25 mouse cellular contexts compared by ENCODE assay signal in the genomic region with DNA sequence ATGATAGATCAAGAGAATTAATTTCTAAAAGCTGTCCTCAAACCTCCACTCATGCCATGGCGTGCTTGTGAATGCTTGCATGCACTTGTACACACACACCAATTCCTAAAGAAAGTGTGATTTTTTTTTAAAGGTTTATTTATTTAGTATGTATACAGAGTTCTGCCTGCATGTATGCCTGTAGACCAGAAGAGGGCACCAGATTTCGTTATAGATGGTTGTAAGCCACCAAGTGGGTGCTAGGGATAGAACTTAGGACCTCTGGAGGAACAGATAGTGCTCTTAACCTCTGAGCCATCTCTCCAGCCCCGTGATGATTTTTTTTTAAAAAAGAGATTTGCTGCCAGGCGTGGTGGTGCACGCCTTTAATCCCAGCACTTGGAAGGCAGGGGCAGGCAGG. TPM values are rescaled to one million over a fixed set of nuclear protein-coding genes. Genes with fewer than 3 reads are reported as not detected.
DNase-seq lines count a peak whose midpoint lies in the region; ATAC-seq and TF ChIP-seq lines count a peak whose summit lies in the region.
"Had no signal": no experiment of that assay in that cellular context is flagged by ENCODE, and none has a peak within 500 bp of the region (broad histone marks: within the 10 kb centered on the region; RNA-seq: fewer than 3 reads in every experiment).

No protein-coding gene starts in this region.

- H3K4me3 ChIP-seq in layer of hippocampus, adult 2 months, result no peak overlapping the region
- H3K4me3 ChIP-seq: erythroblast, embryonic 14.5 days; liver, embryonic 15.5 days; midbrain, embryonic 13.5 days had no signal

- H3K27ac ChIP-seq in layer of hippocampus, adult 2 months, result no peak overlapping the region
- H3K27ac ChIP-seq: hindbrain, embryonic 14.5 days; liver, embryonic 15.5 days; macrophage; midbrain, embryonic 13.5 days had no signal

- ATAC-seq in CD4-positive, CD25-positive, alpha-beta regulatory T cell, adult 4 months, result no peak
- ATAC-seq: forebrain, embryonic 16.5 days; midbrain, embryonic 13.5 days had no signal

- peak; percentile 8 for DNase-seq in CD4-positive, CD25-positive, alpha-beta regulatory T cell, adult 2 months (ENCODE audit: low read depth, low spot score)
- DNase-seq in layer of hippocampus, adult 2 months (ENCODE audit: low spot score in 2 of 2), result no peak
- DNase-seq in layer of hippocampus, adult 11-12 months (ENCODE audit: low spot score), result no peak
- DNase-seq in 416B (ENCODE audit: low read depth) (peak; percentile 12), R1 (ENCODE audit: low read depth, low spot score) (peak; percentile 65)
- no peak for DNase-seq in c-Kit-positive CD71-positive TER-119-positive erythroid progenitor cells, embryonic 14.5 days (ENCODE audit: low spot score)
- no peak for DNase-seq in ovary, adult 18-20 months (ENCODE audit: low spot score)
- DNase-seq: adrenal gland, postnatal 25 days; cerebellum, adult 18-20 months; cerebellum, postnatal 10 days; heart, postnatal 4 days; kidney, adult 2 months; kidney, postnatal 36 days; layer of hippocampus, postnatal 36 days had no signal

- peak; percentile 38 for TF ChIP-seq CTCF in layer of hippocampus, adult 2 months (conservative IDR thresholded peaks at IDR 0.05)

RNA-seq across cellular contexts. Expression of gene Galnt16, which starts 24.8 kb away (rescaled TPM):
- polyA plus RNA-seq in CD4-positive, CD25-positive, alpha-beta regulatory T cell, adult 4 months (2017; shearing (Covaris generic)), result 1 to 10 TPM in 1 of 2 experiments, not detected in 1; 1.2 TPM
- total RNA-seq in layer of hippocampus, adult 2 months (2021), result 100 to 1,000 TPM; 166 to 181 TPM
- total RNA-seq: common myeloid progenitor, adult 5-6 weeks; liver, adult 2 months; megakaryocyte-erythroid progenitor cell, adult 5-6 weeks; neutrophil, adult 5-6 weeks had no signal
- polyA plus RNA-seq: macrophage had no signal

RNA-seq across cellular contexts. Expression of gene Exd2, which starts 30.4 kb away (rescaled TPM):
- 10 to 100 TPM; 17.7 to 35.3 TPM for polyA plus RNA-seq in CD4-positive, CD25-positive, alpha-beta regulatory T cell, adult 4 months (2017; shearing (Covaris generic))
- 100 to 1,000 TPM; 105 to 122 TPM for total RNA-seq in layer of hippocampus, adult 2 months (2021)

RNA-seq across cellular contexts. Expression of gene Dcaf5, which starts 56.9 kb away (rescaled TPM):
- polyA plus RNA-seq in CD4-positive, CD25-positive, alpha-beta regulatory T cell, adult 4 months (2017; shearing (Covaris generic)), result 10 to 100 TPM; 14.9 to 18.2 TPM
- total RNA-seq in layer of hippocampus, adult 2 months (2021), result 10 to 100 TPM; 74.7 to 75.4 TPM

Comparison
In these comparisons a context has a peak if more than half of its experiments do, and no peak if none do; other contexts are left out.
1. DNase-seq: peak in CD4-positive, CD25-positive, alpha-beta regulatory T cell, adult 2 months (single experiment), 416B (single experiment) and R1 (single experiment); none in layer of hippocampus, adult 2 months (0 of 2), layer of hippocampus, adult 11-12 months (single experiment), c-Kit-positive CD71-positive TER-119-positive erythroid progenitor cells, embryonic 14.5 days (single experiment) and ovary, adult 18-20 months (single experiment).